Mouse (Mus musculus): ENCODE measurements around the gene Ddx17.

- TF ChIP-seq CTCF (IDR thresholded peaks at IDR 0.05; ENCODE audit: borderline replicate concordance, control insufficient read depth, extremely low read depth, insufficient read depth, low read length, poor library complexity) (no peak), POLR2A (IDR thresholded peaks at IDR 0.05; ENCODE audit: control insufficient read depth, extremely low read depth, insufficient read depth, low read length, poor library complexity) (no peak)
Measured at GRCm38 (mm10) chr15:79503438-79503837, 43.1 kb downstream of the Ddx17 start.

All from thymus, adult 2 months (tissue).